Mouse (Mus musculus) lung, adult 2 months (tissue): Measurements from ENCODE around the gene Ssu72. TPM values are rescaled to one million over a fixed set of nuclear protein-coding genes. Genes with fewer than 3 reads are reported as not detected.
"Not testable (repeated sequence)": the region's sequence is repeated elsewhere in the genome, so short reads cannot be mapped to it uniquely, and the experiment has no call there.

Source experiments
- DNase-seq: peaks from one replicate; pipeline ENCODE4 v3.0.0; 2022
- H3K4me1 ChIP-seq: fragments of 200-500 bp; 2 replicates; pipeline ENCODE4 v1.6.1; 2011; ENCODE audit warnings: low read length; ENCODE audit not compliant: control insufficient read depth, insufficient read depth
- H3K4me3 ChIP-seq: fragments of 200-500 bp; replicated peaks from 2 replicates; pipeline ENCODE3; 2011; ENCODE audit warnings: low read depth, mild to moderate bottlenecking, control low read depth, low read length; ENCODE audit errors: extremely low read depth
- CTCF ChIP-seq: fragments of 200-500 bp; IDR thresholded peaks from 2 replicates; pipeline ENCODE4 v1.5.1; 2011; ENCODE audit warnings: mild to moderate bottlenecking, low read length, control low read depth; ENCODE audit not compliant: insufficient read depth
- POLR2A ChIP-seq: fragments of 200-500 bp; IDR thresholded peaks from 2 replicates; pipeline ENCODE4 v1.6.1; 2011; ENCODE audit warnings: low read depth, mild to moderate bottlenecking, control low read depth, low read length, borderline replicate concordance; ENCODE audit errors: extremely low read depth
- WGBS: fragments of 180-500 bp; shearing (Covaris S2); methylation state at CpG from one replicate; pipeline ENCODE4 v1.1.7; 2018; 5-methylcytosine and 5-hydroxymethylcytosine counted together
- polyA plus RNA-seq: library from polyadenylated mRNA; depleted of rRNA; stranded (reverse); fragments of >200 nt; gene quantifications from 2 replicates; pipeline ENCODE4 v1.2.3, GENCODE M21; 2012; rRNA removed

Gene Ssu72
- polyA plus RNA-seq: 103 and 128 TPM in 2 replicates

DNA sequence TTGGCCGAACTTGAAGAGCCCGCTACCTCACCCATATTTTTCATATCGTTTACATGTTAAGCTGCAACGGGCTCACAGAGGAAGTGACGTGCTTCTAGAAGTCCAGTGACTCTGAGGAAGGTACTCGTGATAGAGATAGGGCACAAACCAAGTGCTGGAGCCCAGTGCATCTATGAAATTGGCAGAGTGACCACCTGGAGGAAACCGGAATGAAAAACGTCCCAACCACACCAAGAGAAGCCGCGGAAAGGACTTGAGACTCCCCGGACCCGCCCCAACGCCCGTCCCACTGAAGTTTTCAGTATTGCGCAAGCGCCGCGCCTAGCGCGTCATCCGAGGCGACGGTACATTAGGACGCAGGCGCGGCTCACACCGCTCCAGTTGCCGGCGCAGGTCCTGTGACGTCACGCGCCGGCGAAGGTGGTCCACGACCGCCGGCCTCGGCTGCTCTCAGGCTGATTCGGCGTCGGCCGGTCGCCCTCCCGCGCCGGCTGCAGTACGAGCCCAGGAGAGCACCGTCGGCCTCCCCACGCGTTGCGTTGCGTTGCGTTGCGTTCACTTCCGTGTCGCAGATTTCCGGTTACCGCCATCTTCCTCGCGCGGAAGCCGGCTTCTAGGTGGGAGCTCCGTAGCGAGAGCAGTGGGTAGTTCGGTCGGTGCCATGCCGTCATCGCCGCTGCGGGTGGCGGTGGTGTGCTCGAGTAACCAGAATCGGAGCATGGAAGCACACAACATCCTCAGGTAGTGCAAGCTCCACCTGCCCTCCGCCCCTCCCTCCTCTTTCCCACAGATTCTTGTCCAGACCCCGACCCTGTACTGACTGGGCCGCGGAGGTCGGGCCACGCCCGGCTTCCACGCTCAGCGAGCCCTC, at the start of gene Ssu72:
Ssu72 (plus strand) TSS at position 80 of the 871 bp plus-strand sequence.
- H3K4me3 ChIP-seq: peak within 1 kb of the TSS; percentile 98
- under 1% methylated on average over 83 of the region's 83 CpGs for WGBS
- peak; percentile 98 for DNase-seq
- TF ChIP-seq POLR2A (peak; percentile 78; the same call in 1 of the 2 replicates), CTCF (no peak)
- H3K4me1 ChIP-seq: peaks cover 5% of the 10 kb centered on the region

DNA sequence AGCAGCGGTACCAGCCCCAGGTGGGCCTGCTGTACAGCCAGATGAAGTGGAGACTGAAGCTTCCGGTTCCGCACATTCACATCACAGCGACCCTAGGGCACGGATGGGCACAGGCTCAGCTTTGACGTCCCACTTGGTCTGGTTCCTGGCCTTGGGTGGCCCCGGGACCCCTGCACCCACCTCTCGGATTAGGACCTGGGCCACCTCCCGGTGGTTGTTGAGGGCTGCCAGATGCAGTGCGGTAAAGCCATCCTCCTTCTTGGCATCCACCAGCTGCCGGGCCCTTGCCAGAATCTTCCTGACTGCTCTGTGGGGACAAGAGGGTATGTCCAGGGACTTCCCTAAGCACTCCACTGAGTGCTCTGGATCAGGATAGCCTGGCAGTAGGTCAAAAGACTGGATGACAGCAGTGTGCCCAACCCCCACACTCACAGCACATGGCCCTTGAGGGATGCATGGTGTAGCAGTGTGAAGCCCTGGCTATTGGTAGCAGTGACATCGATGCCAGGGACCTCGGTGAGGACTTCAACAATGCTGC, 48.3 kb upstream of the Ssu72 start:
- no peak overlapping the region for H3K4me3 ChIP-seq
- DNase-seq: no peak
- TF ChIP-seq POLR2A: no peak
- no peak for TF ChIP-seq CTCF
- peaks cover 11% of the 10 kb centered on the region for H3K4me1 ChIP-seq
- 88% methylated on average over 13 of the region's 13 CpGs for whole genome bisulfite sequencing

DNA sequence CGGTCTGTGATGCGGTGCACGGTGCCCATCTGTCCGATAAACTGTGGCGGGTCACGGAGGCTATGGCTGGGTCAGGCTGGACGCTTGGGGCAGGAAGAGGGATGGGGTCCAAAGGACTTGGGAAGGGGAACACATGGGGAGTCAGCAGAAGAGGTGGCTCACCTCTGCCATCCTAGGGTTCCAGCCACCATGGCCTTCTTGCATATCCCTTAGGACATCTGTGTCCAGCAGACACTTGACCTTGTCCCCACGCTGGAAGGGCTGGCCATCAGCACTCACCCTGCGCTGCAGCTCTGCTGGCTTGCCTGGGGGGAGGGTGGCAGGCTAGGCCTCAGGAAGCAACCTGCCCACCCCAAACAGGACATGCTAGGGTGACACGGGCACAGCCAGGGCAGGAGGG, 45.6 kb upstream of the Ssu72 start:
- 89% methylated on average over 10 of the region's 10 CpGs for WGBS
- TF ChIP-seq POLR2A: no peak
- no peak for TF ChIP-seq CTCF
- no peak for DNase-seq

DNA sequence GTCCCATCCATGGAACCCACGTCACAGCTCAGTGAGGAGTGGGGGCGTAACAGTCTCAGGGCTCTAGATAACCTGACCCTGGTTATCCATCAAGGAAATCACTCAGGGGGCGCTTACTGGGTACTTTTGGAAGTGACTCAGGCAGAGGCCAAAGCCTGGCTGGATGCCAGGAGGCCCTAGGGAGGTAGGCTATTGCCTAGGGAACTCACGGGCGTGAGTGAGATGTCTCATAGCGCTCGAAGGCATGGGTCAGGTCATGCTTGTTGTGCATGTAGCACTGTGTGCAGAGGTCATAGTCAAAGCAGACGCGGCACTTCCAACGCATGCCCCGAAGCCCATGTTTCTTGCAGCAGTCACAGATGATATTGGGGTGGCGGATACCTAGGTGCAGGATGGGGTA, 44.0 kb upstream of the Ssu72 start:
- TF ChIP-seq POLR2A: no peak
- TF ChIP-seq CTCF: no peak

More for the DNA sequence above, 45.6 kb upstream of the Ssu72 start:
- Histone ChIP-seq H3K4me3 (no peak overlapping the region), H3K4me1 (no peaks in the 10 kb centered on the region)

DNA sequence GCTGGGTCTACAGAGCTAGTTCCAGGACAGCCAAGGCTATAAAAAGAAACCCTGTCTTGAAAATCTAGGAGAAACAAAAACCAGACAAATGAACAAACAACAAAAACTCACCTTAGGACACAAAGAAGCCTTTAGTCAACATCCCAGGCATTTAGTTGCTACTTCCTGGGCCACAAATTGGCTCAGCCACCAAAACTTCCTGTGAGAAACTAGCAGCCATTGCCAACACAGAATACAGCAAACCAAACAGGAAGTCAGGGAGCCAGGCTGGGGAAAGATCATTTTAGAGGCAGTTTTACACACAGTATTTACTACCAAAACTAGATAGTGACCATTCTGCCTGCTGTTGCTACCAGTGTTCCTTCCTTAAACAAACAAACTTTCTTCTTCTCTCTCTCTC, 37.7 kb upstream of the Ssu72 start:
- TF ChIP-seq POLR2A: no peak
- no peak for TF ChIP-seq CTCF
- Histone ChIP-seq H3K4me1 (peaks cover 6% of the 10 kb centered on the region), H3K4me3 (no peak overlapping the region)
- no peak for DNase-seq

More for the DNA sequence above, 44.0 kb upstream of the Ssu72 start:
- Histone ChIP-seq H3K4me1 (no peaks in the 10 kb centered on the region), H3K4me3 (no peak overlapping the region)
- 70% methylated on average over 12 of the region's 12 CpGs for WGBS
- no peak for DNase-seq

DNA sequence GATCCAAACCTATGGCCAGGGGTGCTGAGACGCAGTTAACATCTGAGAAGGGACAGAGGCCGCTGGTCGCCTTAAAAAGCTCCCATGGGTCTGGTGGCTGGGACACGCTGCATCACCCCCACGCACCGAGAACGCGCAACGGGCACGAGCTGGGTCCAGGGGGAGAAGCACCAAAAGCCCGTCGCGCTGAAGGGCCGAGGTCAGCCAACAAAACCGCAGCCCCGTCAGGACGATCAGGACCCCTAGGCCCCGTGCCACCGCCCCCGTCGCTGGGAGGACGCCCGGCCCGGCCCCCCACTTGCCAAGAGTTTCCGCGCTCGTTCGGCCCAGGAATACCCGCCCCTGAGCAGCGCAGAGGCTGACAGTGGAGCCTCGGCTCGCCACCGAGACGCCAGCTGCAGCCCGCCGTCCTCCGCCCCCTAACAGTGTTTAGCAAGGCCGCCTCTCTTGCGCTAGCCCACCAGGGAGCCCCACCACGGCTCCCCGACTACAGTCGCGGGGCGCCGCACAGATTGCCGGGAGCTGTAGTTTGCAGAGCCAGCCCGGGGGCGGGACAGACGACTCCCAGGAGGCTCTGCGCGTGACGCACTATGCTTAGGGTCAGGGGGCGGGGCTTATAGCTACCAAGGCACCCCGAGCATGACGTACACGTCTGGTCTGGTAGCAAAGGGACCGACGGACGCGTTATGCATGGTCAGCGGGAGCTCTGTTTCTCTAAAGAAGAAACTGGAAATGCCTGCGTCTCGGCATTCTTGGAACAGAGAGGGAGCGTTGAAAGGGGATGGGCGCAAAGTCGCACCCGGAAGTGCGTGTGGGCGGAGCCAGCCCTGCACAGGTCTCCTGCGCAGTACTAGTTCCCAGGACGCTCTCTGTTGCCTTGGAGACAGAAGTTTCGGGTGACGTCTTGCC, 35.7 kb upstream of the Ssu72 start, which contains the start of gene Mib2:
Mib2 (minus strand) TSS at position 510 of the 909 bp plus-strand sequence.
- WGBS: under 1% methylated on average over 73 of the region's 73 CpGs
- Histone ChIP-seq H3K4me1 (peaks cover 6% of the 10 kb centered on the region), H3K4me3 (peak within 1 kb of the TSS; percentile 84)
- DNase-seq: peak; percentile 97
- 0 out of 2 replicates have a peak, but pooled peaks have one; percentile 46 for TF ChIP-seq POLR2A
- no peak for TF ChIP-seq CTCF

DNA sequence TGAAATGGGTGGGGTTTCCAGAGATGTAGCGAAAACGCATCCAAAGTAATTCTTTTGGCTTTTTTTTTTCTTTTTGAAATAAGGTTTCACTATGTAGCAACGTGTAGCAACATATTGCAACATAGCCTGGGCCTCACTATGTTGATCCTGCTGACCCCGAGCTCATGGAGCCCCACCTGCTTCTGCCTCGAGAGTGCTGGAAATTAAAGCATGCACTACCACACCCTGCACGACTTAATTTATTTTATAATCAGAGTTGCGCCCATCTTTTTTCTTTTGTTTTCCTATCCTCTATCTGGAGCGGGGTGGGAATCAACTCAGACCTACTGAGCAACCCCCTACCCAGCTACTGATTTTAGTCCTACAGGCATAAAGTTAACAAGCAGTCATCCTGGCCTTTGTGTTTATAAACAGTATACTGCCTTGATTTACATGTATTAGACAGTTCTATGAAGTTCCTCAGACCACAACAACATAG, 35.0 kb upstream of the Ssu72 start:
- peak overlapping the region; percentile 84 for H3K4me3 ChIP-seq
- no peak for DNase-seq
- no peak for TF ChIP-seq POLR2A
- no peak for TF ChIP-seq CTCF
- H3K4me1 ChIP-seq: peaks cover 6% of the 10 kb centered on the region
- 1% methylated on average over 8 of the region's 8 CpGs for WGBS

DNA sequence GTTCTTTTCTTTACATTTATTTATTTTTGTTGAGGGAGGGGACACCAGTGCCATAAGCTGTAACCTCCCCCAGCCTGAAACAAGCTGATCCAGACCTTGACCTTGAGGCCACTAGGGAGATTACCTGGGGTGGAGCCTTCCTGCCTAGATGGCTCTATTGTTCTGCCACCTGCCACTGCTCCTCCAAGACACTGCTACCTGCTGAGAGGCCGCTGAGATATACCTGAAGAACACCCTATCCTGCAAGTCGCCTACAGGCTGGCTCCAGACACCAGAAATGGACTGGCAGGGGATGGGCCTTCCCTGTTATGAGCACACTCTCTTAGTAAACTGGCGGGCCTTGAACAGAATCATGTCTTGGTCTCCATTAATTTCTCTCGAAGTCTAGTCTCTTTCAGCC, 34.4 kb upstream of the Ssu72 start:
- not testable (repeated sequence) for H3K4me1 ChIP-seq, H3K4me3 ChIP-seq, DNase-seq
- 79% methylated on average over 4 of the region's 4 CpGs for WGBS

DNA sequence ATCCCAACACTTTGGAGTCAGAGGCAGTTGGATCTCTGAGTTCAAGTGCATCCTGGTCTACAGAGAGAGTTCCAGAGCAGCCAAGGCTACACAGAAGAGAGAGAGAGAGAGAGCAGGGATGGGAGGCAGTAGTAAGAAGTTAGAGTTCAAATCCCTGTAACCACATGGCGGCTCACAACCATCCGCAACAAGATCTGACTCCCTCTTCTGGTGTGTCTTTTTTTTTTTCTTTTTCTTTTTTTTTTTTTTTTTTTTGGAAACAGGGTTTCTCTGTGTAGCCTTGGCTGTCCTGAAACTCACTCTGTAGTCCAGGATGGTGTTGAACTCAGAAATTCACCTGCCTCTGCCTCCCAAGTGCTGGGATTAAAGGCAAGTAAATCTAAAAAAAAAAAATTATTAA, 32.5 kb upstream of the Ssu72 start:
- H3K4me1 ChIP-seq: peaks cover 6% of the 10 kb centered on the region
- 56% methylated on average over 2 of the region's 2 CpGs for WGBS
- no peak for TF ChIP-seq CTCF
- DNase-seq: no peak
- no peak overlapping the region for H3K4me3 ChIP-seq
